Mouse (Mus musculus) stomach, postnatal 0 days (tissue): Measurements from ENCODE around the gene Tmem38a.

Source experiments
- CTCF ChIP-seq: IDR thresholded peaks from 2 replicates; pipeline ENCODE4 v1.5.1; 2016; ENCODE audit warnings: antibody characterized with exemption, low read depth, mild to moderate bottlenecking, moderate library complexity
- EP300 ChIP-seq: optimal IDR thresholded peaks from 2 replicates; pipeline ENCODE3; 2016; ENCODE audit warnings: antibody characterized with exemption

DNA sequence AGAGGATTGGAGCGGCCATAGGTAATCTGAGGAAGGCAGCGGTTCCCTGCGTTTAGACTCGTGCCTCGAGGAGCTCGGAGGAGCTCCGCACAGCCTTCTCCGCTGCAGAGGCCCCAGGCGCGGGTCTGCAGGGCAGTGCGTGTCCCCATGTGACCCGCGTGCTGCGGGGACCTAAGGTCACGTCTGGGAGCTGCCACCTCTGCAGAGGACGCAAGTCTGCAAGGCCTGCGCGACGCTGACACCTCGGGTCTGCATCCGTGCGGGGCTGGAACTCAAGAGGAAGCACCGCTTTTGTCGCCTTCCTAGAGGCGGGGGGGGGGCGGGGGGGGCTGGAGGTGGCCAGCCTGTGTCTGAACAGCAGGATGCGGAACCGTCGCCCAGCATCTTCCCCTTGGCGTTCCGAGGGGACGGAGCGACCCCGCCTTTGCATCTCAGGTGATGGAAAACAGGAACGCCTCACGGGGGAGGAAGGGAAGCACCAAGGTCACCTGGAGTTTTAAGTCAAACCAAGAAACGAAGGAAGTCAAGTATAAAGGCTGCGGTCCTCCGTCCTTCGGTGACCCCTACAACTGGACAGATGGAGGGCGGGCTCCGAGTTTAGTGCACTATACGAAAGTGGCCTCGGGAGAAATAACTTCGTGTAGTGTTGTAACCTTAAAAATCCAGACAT lies 23.1 kb upstream of the Tmem38a start:
- TF ChIP-seq CTCF (no peak), EP300 (no peak)
